Mouse (Mus musculus) adrenal gland, adult 18-20 months (tissue): Measurements from ENCODE around the gene Pcyt1a. TPM values are rescaled to one million over a fixed set of nuclear protein-coding genes. Genes with fewer than 3 reads are reported as not detected.
"Not testable (repeated sequence)": the region's sequence is repeated elsewhere in the genome, so short reads cannot be mapped to it uniquely, and the experiment has no call there.

ENCODE experiments used
- DNase-seq, 2 experiments: peaks; one replicate each; pipeline ENCODE4 v3.0.0; 2021 to 2022; ENCODE audit warnings: low spot score in 2 of 2
- total RNA-seq, 2 experiments: library from RNA; stranded (reverse); gene quantifications; 1 replicate in 1 of 2; 2 replicates in 1 of 2; pipeline ENCODE4 v1.2.3; 2021

The Pcyt1a gene
- total RNA-seq, 2 experiments from 2014 or later: 74.2 to 88.0 TPM

DNA sequence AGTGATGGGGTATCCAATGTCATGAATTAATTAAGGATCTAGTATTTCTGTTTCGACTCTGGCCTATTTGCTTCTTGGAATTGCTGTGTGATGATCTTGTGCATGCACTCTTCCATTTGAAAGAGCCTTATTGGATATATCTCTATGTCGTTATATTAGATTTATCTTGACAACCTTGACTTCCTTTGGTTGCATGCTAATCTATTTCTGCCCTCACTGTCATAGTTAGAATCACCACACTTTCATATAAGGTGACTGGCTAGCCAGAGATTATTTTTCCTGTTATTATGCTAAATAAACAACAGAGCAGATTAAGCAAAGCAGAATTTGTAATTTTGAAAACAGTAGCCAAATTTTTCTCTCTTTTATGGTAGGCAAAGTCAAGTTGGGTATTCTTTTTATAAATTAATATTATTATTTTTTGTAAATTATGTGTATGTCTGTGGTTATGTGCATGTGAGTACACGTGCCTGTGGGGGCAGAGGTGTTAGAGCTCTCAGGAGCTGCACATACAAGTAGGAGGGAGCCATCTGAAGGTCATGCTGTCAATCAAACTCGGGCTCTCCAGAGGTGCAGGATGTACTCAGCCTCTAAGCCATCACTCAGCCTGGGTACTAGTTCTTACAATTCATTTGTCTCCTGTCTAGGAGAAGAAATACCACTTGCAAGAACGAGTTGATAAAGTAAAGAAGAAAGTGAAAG lies 38.8 kb downstream of the Pcyt1a start:
- no peak for DNase-seq

GRCm38 (mm10) chr16:32472276-32473015 lies 41.7 kb downstream of the Pcyt1a start:
- no peak for DNase-seq

GRCm38 (mm10) chr16:32477315-32477714 lies 46.6 kb downstream of the Pcyt1a start:
- DNase-seq: no peak

DNA sequence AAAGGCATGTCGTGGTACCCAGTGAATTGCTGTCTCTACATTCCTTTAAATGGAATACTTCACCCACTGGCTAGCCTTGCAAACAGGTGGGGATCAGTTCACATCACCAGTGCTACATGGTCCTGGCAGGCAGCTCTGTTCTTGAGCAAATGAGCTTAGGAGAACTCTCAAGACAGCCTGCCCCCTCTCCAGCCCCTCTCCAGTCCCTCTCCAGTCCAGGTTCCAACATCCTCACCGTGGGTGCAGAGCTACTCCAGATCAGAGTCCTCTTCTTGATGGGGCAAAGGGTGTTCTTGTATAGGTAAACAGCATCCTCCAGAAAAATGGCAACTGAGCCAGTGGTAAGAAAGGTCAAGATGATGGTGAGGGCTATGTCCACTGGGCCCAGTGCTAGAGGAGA lies 48.7 kb downstream of the Pcyt1a start:
- DNase-seq: no peak

- no peak for DNase-seq
Observed at GRCm38 (mm10) chr16:32484431-32484871, 53.7 kb downstream of the Pcyt1a start.

DNA sequence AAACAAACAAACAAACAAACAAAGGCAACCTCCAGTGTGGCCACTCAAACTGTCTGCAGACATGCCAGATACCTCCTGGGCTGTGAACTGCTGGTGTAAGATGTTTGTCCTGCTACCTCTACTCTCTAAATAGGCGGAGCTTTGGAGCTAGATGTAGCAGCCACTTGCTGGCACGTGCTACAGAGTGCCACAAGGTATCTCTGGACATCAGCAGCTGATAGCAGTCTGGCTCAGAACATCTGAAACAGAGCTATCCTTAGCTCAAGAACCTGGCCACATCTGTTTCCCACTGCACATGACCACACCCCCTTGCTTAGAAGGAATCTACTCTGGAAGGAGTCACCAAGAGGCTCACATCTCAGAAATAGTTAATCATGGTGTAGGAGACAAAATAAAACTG lies 54.5 kb downstream of the Pcyt1a start:
- no peak for DNase-seq

DNA sequence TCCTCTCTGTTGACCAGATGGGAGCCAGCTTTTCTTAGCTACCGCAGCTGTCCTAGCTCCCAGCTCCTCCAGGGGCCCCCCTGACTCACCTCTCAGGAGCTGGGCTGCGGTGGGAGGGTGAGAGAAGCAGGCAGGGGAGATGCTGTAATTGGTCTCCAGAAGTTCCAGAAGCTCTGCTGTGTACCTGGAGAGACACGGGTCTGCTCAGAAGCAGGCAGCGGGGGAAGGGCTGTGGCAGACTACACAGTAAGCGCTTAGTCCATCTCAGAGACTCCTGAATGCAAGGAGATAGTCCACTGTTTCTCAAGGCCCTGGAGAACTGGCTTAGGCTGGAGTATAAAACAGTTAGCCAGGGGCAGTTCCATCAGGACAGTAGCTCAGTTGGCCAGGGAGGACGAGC lies 55.3 kb downstream of the Pcyt1a start:
- no peak for DNase-seq

GRCm38 (mm10) chr16:32487234-32488111 lies 56.8 kb downstream of the Pcyt1a start, which contains the start of gene Slc51a:
Gene Slc51a (minus strand): TSS chr16:32487879.
- no peak for DNase-seq

GRCm38 (mm10) chr16:32488939-32489338 lies 58.2 kb downstream of the Pcyt1a start:
- no peak for DNase-seq

DNA sequence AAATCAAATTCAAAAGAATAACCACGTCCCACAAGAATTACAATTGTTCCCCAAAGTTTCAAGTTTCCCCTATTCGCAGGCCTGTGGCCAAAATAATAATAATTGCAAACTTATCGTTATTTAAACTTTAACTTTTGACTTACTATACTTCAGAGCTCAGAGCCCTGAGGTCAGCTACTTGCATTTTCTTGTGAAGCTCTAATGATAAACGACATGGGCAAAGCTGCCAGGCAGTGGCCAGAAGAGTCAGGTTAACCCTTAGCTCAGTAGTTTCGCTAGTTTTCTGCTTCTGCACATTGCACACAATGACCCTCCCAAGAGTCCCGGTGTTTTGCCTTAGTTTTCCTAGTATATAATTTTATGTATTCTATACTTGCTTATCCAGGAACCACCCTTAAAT lies 63.6 kb downstream of the Pcyt1a start:
- not testable (repeated sequence) for DNase-seq

GRCm38 (mm10) chr16:32495965-32496364 lies 65.2 kb downstream of the Pcyt1a start, which contains the start of gene Zdhhc19:
Gene Zdhhc19 (plus strand): TSS chr16:32496265.
- no peak for DNase-seq

DNA sequence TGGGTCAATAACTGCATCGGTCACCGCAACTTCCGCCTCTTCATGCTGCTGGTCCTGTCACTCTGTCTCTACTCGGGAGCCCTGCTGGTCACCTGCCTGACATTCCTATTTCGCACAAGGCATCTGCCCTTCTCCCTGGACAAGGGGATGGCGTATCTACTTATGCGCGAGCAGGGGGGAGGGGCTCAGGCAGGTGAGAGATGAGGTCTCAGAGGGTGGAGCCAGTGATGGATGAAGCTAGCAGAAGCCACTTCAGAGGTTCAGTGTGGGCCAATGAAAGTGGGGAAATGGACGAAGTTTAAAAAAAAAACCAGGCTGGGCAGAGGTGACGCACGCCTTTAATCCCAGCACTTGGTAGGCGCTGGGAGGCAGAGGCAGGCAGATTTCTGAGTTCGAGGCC lies 68.3 kb downstream of the Pcyt1a start:
- DNase-seq: no peak

- peak; percentile 85 to 88 for DNase-seq
Observed at GRCm38 (mm10) chr16:32499430-32500037, 68.8 kb downstream of the Pcyt1a start.

GRCm38 (mm10) chr16:32501459-32501858 lies 70.7 kb downstream of the Pcyt1a start:
- DNase-seq: no peak

DNA sequence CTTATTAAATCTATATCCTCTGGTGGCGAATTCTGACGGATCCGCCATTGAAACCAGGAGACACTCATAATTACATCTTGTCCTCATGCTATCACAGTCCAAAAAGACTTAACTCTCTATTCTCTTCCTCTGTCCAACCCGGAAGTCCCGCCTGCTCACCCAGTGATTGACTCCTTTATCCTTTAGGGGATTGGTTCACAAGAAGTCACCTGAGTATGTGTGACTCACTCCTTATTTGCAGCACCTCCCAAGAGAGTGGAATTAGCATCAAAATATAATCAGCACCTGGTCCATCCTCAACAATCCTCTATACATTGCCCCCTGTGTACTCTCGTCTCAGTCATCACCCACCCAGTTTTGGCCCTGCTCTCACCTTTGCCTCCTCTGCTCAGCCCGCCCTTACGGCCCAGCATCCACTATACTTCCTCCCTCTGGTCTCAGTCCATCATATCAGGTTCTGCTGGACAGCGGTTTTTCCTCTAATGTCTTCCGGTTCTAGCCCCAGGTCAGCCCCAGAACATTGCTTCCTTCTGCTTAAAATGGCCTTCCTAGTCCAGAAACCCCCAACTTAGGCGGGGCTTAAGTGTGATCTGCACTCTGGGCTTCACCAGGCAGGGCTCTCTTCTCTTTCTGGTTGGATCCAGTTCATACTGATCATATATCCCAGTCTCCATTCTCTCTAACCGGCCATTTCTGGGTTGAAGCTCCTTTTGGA lies 72.1 kb downstream of the Pcyt1a start:
- no peak for DNase-seq

DNA sequence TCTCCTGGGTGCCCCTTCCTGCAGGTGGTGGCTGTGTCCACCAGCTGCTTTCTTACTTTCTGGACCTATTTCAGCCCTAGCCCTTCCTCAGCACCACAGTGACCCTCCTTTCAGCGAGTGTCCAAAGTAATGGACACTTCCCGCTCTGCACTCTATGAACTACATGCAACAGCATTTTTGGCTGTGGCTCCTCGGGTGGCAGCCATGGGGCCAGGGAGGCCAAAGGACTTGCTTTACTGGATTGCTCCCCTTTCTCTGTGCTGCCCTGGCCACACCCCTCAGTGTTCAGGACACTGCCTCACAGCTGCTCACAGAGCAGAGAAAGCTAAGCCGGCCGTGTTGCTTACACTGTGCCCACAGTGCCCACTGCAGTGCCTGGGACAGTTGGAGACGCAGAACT lies 72.9 kb downstream of the Pcyt1a start:
- DNase-seq: no peak

- DNase-seq: no peak
Observed at GRCm38 (mm10) chr16:32506298-32506697, 75.6 kb downstream of the Pcyt1a start.

DNA sequence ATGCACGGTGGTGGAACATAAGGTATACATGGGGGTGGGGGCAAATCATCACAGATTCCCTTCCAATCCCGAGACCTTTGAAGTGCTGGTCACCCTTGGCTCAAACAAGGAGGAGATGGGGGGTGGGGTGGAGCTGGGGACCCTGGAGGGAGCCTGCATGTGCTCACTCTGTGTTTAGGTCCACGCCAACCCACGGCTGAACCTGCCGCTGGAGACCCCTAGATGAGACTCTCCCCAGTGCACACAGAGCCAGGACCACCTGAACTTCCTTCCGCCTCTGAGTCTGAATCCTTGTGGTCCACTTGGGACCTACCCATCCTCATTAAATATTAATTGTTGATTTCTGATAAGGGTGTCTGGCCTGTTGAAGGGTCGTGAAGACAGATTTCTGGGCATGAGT lies 76.1 kb downstream of the Pcyt1a start:
- DNase-seq: no peak

GRCm38 (mm10) chr16:32507407-32507806 lies 76.7 kb downstream of the Pcyt1a start:
- DNase-seq: peak; percentile 56 to 64

- no peak for DNase-seq
Observed at GRCm38 (mm10) chr16:32508035-32508434, 77.3 kb downstream of the Pcyt1a start.
